Comparison of ENCODE assay signal across 8 mouse cellular contexts in genomic region chr13:117289494-117290270, GRCm38 (mm10).
A peak's percentile ranks its signal among the peaks of the same experiment; 100 is the strongest.
DNase-seq lines count a peak whose midpoint lies in the region; ATAC-seq and TF ChIP-seq lines count a peak whose summit lies in the region.

No protein-coding gene starts in this region.

- H3K4me1 ChIP-seq in intestine, postnatal 0 days (replicated peaks; ENCODE audit: control insufficient read depth, insufficient read depth, low read length), result no peaks in the 10 kb centered on the region

- H3K4me3 ChIP-seq in intestine, postnatal 0 days (ENCODE audit: low read depth, low read length), result no peak overlapping the region

- H3K27ac ChIP-seq in intestine, postnatal 0 days (ENCODE audit: low read depth, low read length), result no peak overlapping the region

- WGBS in intestine, postnatal 0 days, result 25% methylated on average over 17 of the region's 17 CpGs

- H3K9ac ChIP-seq in intestine, postnatal 0 days (ENCODE audit: low read depth, low read length), result no peak overlapping the region

- H3K36me3 ChIP-seq in intestine, postnatal 0 days (ENCODE audit: control insufficient read depth, insufficient read depth), result no peaks in the 10 kb centered on the region

- peak; percentile 87 for DNase-seq in heart, adult 11 months
- no peak for DNase-seq in heart, postnatal 25 days (ENCODE audit: low spot score)
- peak; percentile 61 to 74 for DNase-seq in cerebellum, postnatal 4 days (ENCODE audit: low spot score in 2 of 2)
- peak; percentile 47 to 71 for DNase-seq in gastrocnemius, postnatal 4 days (ENCODE audit: low spot score in 2 of 2)
- DNase-seq in left cerebral cortex, postnatal 14 days (ENCODE audit: low spot score in 2 of 2), result peak; percentile 75 to 85
- DNase-seq in mesoderm, embryonic 11.5 days (ENCODE audit: low read depth, low spot score), result peak; percentile 82
- DNase-seq in right cerebral cortex, postnatal 36 days (ENCODE audit: low spot score in 2 of 2), result peak; percentile 22 to 44

- ATAC-seq in intestine, postnatal 0 days, result 0 out of 2 replicates have a peak, but pooled peaks have one; percentile 38

- no peaks in the 10 kb centered on the region for H3K27me3 ChIP-seq in intestine, postnatal 0 days (replicated peaks; ENCODE audit: control insufficient read depth, insufficient read depth, low read length)

- no peaks in the 10 kb centered on the region for H3K9me3 ChIP-seq in intestine, postnatal 0 days (ENCODE audit: control insufficient read depth)

- intact Hi-C loops in heart, postnatal 25 days (cut with DNase I), result loop anchor here (1.0 to 5.0 kb wide), 3 partner anchors 86 to 157 kb away; no protein-coding TSS in a partner anchor
- intact Hi-C loops in left cerebral cortex, postnatal 14 days (cut with DNase I), result loop anchor here (1.0 kb wide), 1 partner anchor 86 kb away; no protein-coding TSS in a partner anchor

- H3K4me2 ChIP-seq in intestine, postnatal 0 days (replicated peaks; ENCODE audit: low read depth), result peak overlapping the region; percentile 46

- TF ChIP-seq CTCF in intestine, postnatal 0 days (IDR thresholded peaks at IDR 0.05; ENCODE audit: low read depth), result peak; percentile 87
